8 mouse cellular contexts compared by ENCODE assay signal in genomic region chr12:3781482-3781881, GRCm38 (mm10). TPM values are rescaled to one million over a fixed set of nuclear protein-coding genes. Genes with fewer than 3 reads are reported as not detected.
DNase-seq lines count a peak whose midpoint lies in the region; ATAC-seq and TF ChIP-seq lines count a peak whose summit lies in the region.

No protein-coding gene starts in this region.

- 16% methylated on average over 8 of the region's 8 CpGs for WGBS in hindbrain, embryonic 15.5 days

- H3K27me3 ChIP-seq in Patski, result no peaks in the 10 kb centered on the region
- H3K27me3 ChIP-seq in hindbrain, embryonic 15.5 days, result no peaks in the 10 kb centered on the region

- H3K4me3 ChIP-seq in hindbrain, embryonic 15.5 days, result no peak overlapping the region

- H3K4me2 ChIP-seq in hindbrain, embryonic 15.5 days, result no peak overlapping the region

- no peak overlapping the region for H3K9ac ChIP-seq in hindbrain, embryonic 15.5 days

- H3K4me1 ChIP-seq in hindbrain, embryonic 15.5 days (replicated peaks), result peaks cover 56% of the 10 kb centered on the region

- DNase-seq in Patski (ENCODE audit: low read depth, low spot score), result no peak
- peak; percentile 85 to 91 for DNase-seq in cerebellum, postnatal 14 days
- DNase-seq in frontal cortex, postnatal 36 days (ENCODE audit: low spot score in 2 of 2), result peak; percentile 79 to 85
- DNase-seq in left cerebral cortex, adult 18-20 months (ENCODE audit: low spot score in 2 of 2), result peak; percentile 73 to 83
- peak; percentile 96 to 97 for DNase-seq in lung, postnatal 4 days
- peak; percentile 70 for DNase-seq in retina, postnatal 7 days (ENCODE audit: low read depth, low spot score)
- peak; percentile 83 for DNase-seq in urinary bladder, adult 2 months (ENCODE audit: low spot score)

- POLR2A ChIA-PET in Patski (lab: Charles Lee), result interaction anchor here (1.2 kb wide), 1 partner anchor 17 kb away, joined by 4 read pairs; no protein-coding TSS in a partner anchor

- no peaks in the 10 kb centered on the region for H3K36me3 ChIP-seq in hindbrain, embryonic 15.5 days

- H3K27ac ChIP-seq in hindbrain, embryonic 15.5 days (replicated peaks), result peak overlapping the region; percentile 80

- no peak for TF ChIP-seq CTCF in Patski (IDR thresholded peaks at IDR 0.05)

- CTCF ChIA-PET in Patski (lab: Charles Lee), result interaction anchor here (0.6 to 3.3 kb wide), 8 partner anchors 10 to 51 kb away, joined by 3 to 11 read pairs (median 4); partner anchors contain the start of gene Dnmt3a

- in situ Hi-C loops in Patski (cut with MboI; ENCODE audit: low pct_unique_long_range_greater_than_20kb), result no loop called here

- no peaks in the 10 kb centered on the region for H3K9me3 ChIP-seq in hindbrain, embryonic 15.5 days

- ATAC-seq in Patski, result peak; percentile 54
- peak; percentile 33; the same call in 1 of the 2 replicates for ATAC-seq in hindbrain, embryonic 15.5 days (ENCODE audit: low FRiP score, low read depth)

RNA-seq across cellular contexts. Expression of gene Dnmt3a, which starts 24.3 kb away (rescaled TPM):
- polyA plus RNA-seq in Patski (2021), result 13.3 TPM
- polyA plus RNA-seq in hindbrain, embryonic 15.5 days (2015; fragmentation: Nextera tagmentation; extraction: Ambion mirVana), result 109 and 144 TPM in 2 replicates
- 10 to 100 TPM; 86.7 to 94.0 TPM for total RNA-seq in left cerebral cortex, adult 18-20 months (2021)
- 14.8 and 16.6 TPM in 2 replicates for polyA plus RNA-seq in urinary bladder, adult 2 months (2012; rRNA removed)
